Mouse (Mus musculus) brown adipose tissue, adult 24 weeks (tissue): ENCODE results near the gene Ly86. TPM values are rescaled to one million over a fixed set of nuclear protein-coding genes. Genes with fewer than 3 reads are reported as not detected.
A peak's percentile ranks its signal among the peaks of the same experiment; 100 is the strongest.

Experiments used
- H3K27ac ChIP-seq: fragments of 200-500 bp; replicated peaks from 2 replicates; pipeline ENCODE4 v1.5.1; 2012; ENCODE audit warnings: low read depth, mild to moderate bottlenecking, low read length
- H3K4me1 ChIP-seq: fragments of 200-500 bp; 2 replicates; pipeline ENCODE4 v1.6.1; 2012; ENCODE audit warnings: low read length, mixed read lengths; ENCODE audit not compliant: control insufficient read depth, insufficient read depth, insufficient read length
- H3K4me3 ChIP-seq: fragments of 200-500 bp; 2 replicates; pipeline ENCODE4 v1.5.1; 2012; ENCODE audit warnings: low read depth, mild to moderate bottlenecking, low read length, moderate library complexity; ENCODE audit not compliant: insufficient read depth
- polyA plus RNA-seq: library from polyadenylated mRNA; stranded (reverse); fragments of >200 nt; gene quantifications from 2 replicates; pipeline ENCODE4 v1.2.4, GENCODE M21; 2012; ENCODE audit not compliant: missing spikeins, insufficient read depth, insufficient read length

Ly86 gene
- polyA plus RNA-seq, 1 experiment: 8.7 TPM

GRCm38 (mm10) chr13:37376411-37376810, 31.4 kb downstream of the Ly86 start:
- Histone ChIP-seq H3K4me3 (no peak overlapping the region), H3K4me1 (no peaks in the 10 kb centered on the region)

DNA sequence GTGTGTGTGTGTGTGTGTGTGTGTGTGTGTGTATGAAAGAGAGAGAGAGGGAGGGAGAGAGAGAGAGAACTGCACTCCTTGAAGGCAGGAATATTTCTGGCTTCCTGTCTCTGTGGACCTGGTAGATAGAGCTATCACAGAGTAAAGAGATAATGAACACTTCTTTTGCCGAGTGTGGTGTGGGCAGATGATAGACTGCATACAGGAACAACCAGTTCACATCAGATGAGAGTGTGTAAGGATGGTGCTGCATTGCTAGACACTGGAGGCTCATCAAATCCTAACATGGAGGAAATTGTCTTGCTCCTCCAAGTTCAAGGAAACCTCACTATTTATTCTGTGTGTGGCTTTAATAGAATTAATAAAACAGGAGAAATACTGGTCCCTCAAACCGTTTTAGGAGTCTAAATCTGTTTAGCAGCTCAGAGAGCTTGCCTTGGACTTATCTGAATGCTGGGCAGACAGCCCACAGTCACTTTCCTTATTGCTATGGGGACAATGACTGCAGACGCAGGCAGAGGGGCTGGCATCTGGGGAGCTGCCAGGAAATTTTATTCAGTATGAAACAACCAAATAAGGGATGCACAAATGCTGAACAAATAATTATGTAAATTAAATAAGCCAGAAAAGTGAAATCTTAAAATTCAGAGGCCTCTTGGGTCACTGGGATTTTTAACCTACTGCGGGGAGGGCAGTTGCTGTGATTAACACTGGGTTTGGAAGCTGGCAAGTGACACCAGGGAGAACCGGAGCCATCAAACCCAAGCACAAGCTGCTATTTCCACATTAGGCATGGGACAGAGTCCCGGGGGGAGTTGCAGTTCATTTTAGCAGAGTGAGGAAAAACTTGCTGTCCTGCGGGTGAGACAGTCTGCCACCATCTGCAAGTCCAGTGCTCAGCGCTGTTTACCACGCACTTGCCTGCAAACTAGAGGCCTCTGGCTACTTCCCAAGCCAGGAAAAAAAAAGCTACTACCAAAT, 43.5 kb downstream of the Ly86 start:
- H3K4me3 ChIP-seq: no peak overlapping the region
- peak overlapping the region; percentile 90 for H3K27ac ChIP-seq
- H3K4me1 ChIP-seq: peaks cover 2% of the 10 kb centered on the region; the same call in 1 of the 2 replicates

More at GRCm38 (mm10) chr13:37376411-37376810, 31.4 kb downstream of the Ly86 start:
- no peak overlapping the region for H3K27ac ChIP-seq

- peak overlapping the region; percentile 90 for H3K27ac ChIP-seq
- H3K4me1 ChIP-seq: peaks cover 2% of the 10 kb centered on the region; the same call in 1 of the 2 replicates
- no peak overlapping the region for H3K4me3 ChIP-seq
Measured at GRCm38 (mm10) chr13:37389296-37389695, 44.3 kb downstream of the Ly86 start.

DNA sequence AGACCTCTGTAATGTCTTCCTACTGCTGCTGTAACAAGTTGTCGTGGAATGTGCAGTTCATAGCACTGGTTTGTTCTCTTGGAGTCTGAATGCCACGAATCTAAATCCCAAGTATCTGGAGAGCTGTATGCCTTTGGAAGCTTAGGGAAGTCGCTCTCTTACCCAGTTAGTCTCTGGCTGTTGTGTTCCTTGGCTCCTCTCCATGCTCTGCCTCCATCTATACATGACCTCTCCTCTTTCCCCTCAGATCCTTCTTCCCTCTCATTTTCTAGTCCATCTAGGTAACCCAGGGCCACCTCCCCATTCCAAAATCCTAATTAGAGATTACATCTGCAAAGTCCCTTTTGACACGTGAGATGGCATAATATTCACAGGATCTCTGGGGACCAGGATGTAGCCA, 53.8 kb downstream of the Ly86 start:
- Histone ChIP-seq H3K4me1 (peaks cover 4% of the 10 kb centered on the region; the same call in 1 of the 2 replicates), H3K27ac (peak overlapping the region; percentile 94)

GRCm38 (mm10) chr13:37399340-37399739, 54.3 kb downstream of the Ly86 start:
- no peak overlapping the region for H3K4me3 ChIP-seq
- H3K27ac ChIP-seq: peak overlapping the region; percentile 94
- peaks cover 4% of the 10 kb centered on the region; the same call in 1 of the 2 replicates for H3K4me1 ChIP-seq

More for the DNA sequence above, 53.8 kb downstream of the Ly86 start:
- no peak overlapping the region for H3K4me3 ChIP-seq

DNA sequence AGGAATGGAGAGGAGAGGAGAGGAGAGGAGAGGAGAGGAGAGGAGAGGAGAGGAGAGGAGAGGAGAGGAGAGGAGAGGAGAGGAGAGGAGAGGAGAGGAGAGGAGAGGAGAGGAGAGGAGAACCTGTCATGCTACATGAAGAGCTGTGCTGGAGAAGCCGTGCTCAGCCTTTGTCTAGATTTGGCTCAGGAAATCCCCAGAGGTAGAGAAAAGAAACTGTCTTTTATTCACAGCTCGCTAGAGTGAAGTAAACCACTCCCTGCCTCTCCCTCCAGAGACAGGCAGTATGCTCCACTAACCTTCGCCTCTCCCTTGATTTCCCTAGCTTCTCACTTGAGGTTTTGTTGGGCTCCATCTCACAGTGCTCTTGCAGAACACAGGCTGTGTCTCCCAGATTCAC, 57.4 kb downstream of the Ly86 start:
- Histone ChIP-seq H3K27ac (0 out of 2 replicates have a peak overlapping the region, but pooled peaks have one; percentile 26), H3K4me3 (no peak overlapping the region), H3K4me1 (peaks cover 4% of the 10 kb centered on the region; the same call in 1 of the 2 replicates)

DNA sequence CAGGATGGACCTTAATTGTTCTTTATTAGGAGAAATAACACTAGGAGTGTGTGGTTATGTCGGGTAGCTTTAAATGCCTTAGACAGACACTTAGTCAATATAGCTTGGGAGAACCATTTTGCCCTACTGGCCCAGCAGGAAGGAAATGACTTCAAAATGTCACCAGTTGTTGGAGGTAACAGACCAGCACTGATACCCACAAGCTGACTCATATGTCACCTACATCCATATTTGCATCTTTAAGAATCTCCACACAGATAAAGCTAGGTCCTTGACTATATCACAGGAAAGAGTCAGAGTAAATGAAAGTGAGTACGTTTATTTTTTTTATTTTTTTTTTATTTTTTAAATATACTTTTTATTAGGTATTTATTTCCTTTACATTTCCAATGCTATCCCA, 58.7 kb downstream of the Ly86 start:
- Histone ChIP-seq H3K4me1 (peaks cover 4% of the 10 kb centered on the region; the same call in 1 of the 2 replicates), H3K4me3 (no peak overlapping the region)

DNA sequence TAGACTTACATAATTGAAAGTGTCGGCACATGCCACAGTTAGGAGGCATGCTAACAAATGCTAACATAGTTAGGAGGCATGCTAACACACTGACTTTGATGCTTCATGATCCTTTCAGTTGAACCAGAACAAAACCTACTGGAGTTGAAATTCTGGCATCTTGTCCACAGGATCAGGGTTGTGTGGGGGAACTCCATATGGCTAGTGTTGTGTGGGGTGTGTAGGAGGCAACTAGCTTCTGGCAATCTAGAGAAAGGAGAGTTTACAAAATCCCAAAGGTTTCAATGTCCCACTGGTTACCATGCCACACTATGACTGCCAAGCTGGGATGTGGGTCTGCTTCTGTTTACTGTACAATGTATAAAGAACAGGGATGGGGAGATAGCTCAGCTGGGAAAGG, 70.7 kb downstream of the Ly86 start:
- no peak overlapping the region for H3K4me3 ChIP-seq

More for the DNA sequence above, 58.7 kb downstream of the Ly86 start:
- H3K27ac ChIP-seq: no peak overlapping the region

GRCm38 (mm10) chr13:37423416-37423815, 78.4 kb downstream of the Ly86 start:
- Histone ChIP-seq H3K27ac (no peak overlapping the region), H3K4me1 (no peaks in the 10 kb centered on the region), H3K4me3 (no peak overlapping the region)

More for the DNA sequence above, 70.7 kb downstream of the Ly86 start:
- Histone ChIP-seq H3K27ac (no peak overlapping the region), H3K4me1 (no peaks in the 10 kb centered on the region)

GRCm38 (mm10) chr13:37424904-37425303, 79.9 kb downstream of the Ly86 start:
- Histone ChIP-seq H3K4me3 (no peak overlapping the region), H3K27ac (no peak overlapping the region), H3K4me1 (no peaks in the 10 kb centered on the region)

DNA sequence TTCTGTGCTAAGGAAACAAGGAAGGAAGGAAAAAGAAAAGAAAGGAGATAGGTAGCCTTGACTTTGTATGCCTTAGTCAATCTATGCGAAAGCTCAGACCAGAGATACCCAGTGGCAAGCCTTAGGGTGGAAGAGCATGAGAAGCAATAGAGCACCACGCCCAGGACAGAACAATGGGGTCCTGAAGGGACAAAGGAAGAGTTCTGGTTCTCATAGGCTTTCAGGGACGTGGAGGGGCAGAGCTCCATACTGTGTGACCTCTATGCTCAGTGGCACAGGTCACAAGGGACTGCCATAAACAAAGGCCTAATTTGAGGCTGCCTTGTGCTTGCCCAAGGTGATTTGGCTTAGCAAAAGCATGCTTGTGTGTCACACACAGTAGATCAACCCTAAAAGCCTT, 80.4 kb downstream of the Ly86 start:
- H3K4me3 ChIP-seq: no peak overlapping the region
- H3K27ac ChIP-seq: no peak overlapping the region
- no peaks in the 10 kb centered on the region for H3K4me1 ChIP-seq

DNA sequence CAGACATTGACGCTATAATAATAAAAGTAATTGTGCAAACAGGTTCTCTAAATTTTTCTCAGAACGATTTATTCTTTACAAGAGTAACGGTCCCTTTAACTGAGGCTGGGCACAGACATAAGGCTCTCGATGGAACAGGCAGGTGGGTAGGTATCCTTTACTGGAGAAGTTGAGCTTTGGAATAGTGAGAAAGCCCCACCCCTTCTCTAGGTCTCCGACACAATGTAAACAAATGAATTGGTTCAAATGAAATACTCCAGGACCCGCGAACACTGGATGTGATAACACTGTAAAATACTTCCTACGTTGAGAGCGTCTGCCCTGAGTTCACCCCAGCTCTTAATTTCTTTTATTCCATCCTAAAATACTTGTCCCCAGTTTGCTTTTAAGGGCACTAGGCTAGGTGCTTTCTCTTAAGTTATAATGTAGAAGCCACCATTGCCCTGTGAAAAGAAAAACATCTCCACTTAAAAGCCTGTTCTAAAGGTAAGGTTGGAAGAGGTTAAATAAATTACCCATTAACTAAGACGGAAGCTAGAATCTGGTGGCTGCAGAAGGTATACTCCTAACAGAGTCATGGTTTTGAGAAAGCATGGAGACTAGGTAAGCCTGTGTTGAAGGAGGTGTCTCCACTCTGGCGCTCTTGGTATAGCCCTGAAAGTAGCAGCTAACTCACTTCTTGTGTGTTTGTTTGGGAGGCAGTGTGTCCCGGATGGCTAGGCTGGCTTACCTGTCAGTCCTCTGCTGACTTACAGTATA, 81.7 kb downstream of the Ly86 start:
- Histone ChIP-seq H3K4me3 (no peak overlapping the region), H3K27ac (no peak overlapping the region), H3K4me1 (no peaks in the 10 kb centered on the region)

DNA sequence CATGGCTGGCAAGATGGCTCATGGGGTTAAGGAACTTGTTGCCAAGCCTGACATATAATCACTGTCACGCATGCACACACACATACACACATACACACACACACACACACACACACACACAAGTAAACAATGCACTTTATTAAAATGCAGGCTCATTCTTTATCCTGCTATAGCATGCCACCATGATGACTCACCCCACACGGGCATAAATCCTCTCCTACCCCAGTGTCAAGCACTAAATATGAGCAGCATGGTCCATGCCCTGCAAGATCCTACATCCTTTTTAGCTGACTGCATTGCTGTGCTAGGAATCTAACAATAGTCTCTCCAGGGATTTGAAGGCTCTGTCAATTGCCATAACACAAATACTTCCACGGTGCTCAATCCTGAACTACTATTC, 83.5 kb downstream of the Ly86 start:
- no peak overlapping the region for H3K27ac ChIP-seq
- no peak overlapping the region for H3K4me3 ChIP-seq
- H3K4me1 ChIP-seq: no peaks in the 10 kb centered on the region

- Histone ChIP-seq H3K27ac (no peak overlapping the region), H3K4me1 (no peaks in the 10 kb centered on the region), H3K4me3 (no peak overlapping the region)
Measured at GRCm38 (mm10) chr13:37429661-37430271, 84.8 kb downstream of the Ly86 start.

DNA sequence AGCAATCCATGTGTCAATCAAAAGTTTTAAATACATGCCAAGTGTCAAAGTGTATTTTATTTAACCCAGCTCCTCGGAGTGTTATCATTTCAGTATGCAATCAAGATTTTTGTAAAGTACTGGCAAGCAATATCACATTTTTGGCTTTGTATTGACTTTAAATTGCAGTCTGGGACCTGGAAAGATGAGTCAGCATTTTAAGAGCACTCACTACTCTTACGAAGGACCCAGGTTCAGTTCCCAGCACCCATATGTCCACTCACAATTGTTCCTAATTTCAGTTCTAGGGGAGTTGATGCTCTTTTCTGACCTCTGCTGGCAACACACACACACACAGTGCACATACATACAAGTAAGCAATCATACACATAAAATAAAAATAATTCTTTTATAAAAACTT, 86.7 kb downstream of the Ly86 start:
- H3K27ac ChIP-seq: no peak overlapping the region
- H3K4me1 ChIP-seq: peaks cover 3% of the 10 kb centered on the region; the same call in 1 of the 2 replicates
- H3K4me3 ChIP-seq: no peak overlapping the region
